Mouse (Mus musculus): Measurements from ENCODE around the gene Agpat3. TPM values are rescaled to one million over a fixed set of nuclear protein-coding genes. Genes with fewer than 3 reads are reported as not detected.
A peak's percentile ranks its signal among the peaks of the same experiment; 100 is the strongest.

Agpat3 gene
- 32.8 and 39.8 TPM in 2 replicates for polyA plus RNA-seq (2016; fragmentation: Nextera tagmentation; extraction: Ambion mirVana)

DNA sequence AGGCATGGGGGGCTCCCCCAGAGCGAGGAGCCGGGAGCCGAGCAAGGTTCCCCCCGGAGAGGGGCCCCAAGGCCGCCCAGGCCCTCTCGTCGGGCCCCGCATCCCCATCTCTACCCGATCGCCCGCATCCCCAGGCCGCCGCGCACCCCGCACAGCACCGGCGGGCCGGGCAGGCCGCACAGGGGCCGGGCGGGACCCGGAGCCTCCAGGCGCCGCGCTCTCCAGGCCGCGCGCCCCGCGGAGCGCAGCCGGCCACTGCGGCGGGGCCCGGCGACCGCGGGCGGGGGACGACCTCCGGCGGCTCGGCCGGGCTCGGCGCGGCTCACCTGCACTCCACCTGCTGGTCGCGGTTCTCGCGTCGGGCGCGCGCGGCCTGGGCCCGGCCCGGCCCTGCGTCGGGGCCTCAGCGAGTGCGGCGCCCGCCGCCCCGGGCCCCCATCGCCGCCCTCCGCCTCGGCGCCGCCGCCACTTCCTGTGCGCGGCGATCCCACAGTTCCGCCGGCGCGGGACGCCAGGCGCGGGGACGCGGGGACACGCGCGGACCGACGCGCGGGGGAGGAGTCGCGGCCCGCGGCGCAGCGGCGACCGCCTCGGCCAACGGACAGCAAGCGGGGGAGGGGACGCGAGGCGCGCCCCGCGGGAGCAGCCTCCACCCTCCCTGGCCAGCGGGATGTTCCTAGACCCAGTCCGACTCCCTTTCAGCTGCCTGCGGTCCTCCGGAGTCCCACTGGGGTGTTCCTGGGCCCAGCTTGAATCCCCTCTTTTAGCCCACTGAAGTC lies at the start of gene Agpat3:
TSS of gene Agpat3 (minus strand) at position 603 of the 779 bp plus-strand sequence.
- Histone ChIP-seq H3K27me3 (replicated peaks; ENCODE audit: low read depth, poor library complexity, severe bottlenecking) (peaks cover 18% of the 10 kb centered on the region; the same call in 1 of the 2 replicates), H3K4me3 (peak within 1 kb of the TSS; percentile 80), H3K36me3 (replicated peaks) (no peaks in the 10 kb centered on the region; the same call in 1 of the 2 replicates), H3K27ac (replicated peaks) (peak within 1 kb of the TSS; percentile 88), H3K9me3 (no peaks in the 10 kb centered on the region), H3K4me1 (peaks cover 33% of the 10 kb centered on the region)
- WGBS, result 3% methylated on average over 113 of the region's 113 CpGs
- peak; percentile 72 for DNase-seq (ENCODE audit: low spot score)

DNA sequence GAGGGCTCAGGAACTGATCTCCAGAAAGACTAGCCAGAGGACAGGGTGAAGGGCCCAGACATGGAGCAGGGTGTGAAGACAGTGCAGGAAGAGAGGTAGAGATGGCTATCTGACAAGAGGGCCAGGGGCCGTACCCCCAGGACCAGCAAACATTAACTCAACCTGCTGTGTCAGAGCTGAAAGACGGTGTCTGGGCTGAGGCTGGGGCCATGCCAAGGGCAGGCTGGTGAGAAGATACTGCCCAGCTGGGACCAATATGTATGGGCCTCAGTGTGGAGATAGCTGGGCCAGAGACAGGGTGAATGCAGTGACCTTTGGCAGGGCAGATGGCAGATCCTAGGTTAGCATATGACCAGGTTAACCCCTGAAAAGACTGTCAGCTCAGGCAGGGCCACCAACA lies 48.8 kb upstream of the Agpat3 start:
- no peak for DNase-seq (ENCODE audit: low spot score)
- Histone ChIP-seq H3K27me3 (replicated peaks; ENCODE audit: low read depth, poor library complexity, severe bottlenecking) (peaks cover 4% of the 10 kb centered on the region; the same call in 1 of the 2 replicates), H3K27ac (replicated peaks) (no peak overlapping the region), H3K4me3 (no peak overlapping the region), H3K9me3 (no peaks in the 10 kb centered on the region), H3K36me3 (replicated peaks) (peaks cover 73% of the 10 kb centered on the region), H3K4me1 (peaks cover 16% of the 10 kb centered on the region)
- WGBS, result 92% methylated on average over 2 of the region's 2 CpGs

DNA sequence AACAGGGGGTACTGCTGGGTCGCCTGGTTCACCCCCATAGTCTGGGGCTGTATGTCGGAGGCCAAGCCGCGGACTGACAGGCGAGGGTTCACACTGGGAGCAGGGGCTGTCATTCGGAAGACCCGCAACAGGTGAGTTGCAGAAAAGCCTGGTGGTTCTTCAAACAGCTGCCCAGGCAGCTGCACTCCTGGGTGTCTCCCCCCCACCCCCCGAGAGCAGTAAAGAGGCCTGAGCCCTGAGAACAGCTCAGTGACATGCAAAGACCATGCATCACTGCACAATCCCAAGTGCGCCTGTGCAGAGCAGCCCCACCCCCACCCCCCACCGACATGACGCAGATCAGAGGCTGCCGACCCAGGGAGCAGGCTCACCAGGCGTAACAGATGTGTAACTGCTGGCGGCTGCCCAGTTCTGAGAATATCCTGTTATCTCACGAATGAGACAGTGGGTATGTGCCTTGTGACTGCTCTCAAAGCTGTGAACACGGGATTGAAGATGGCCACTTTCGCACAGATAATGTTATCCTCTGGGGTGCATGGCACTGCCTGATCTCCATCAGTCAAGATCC lies 46.9 kb upstream of the Agpat3 start:
- Histone ChIP-seq H3K4me1 (peaks cover 25% of the 10 kb centered on the region), H3K9me3 (no peaks in the 10 kb centered on the region), H3K27ac (replicated peaks) (no peak overlapping the region), H3K36me3 (replicated peaks) (peaks cover 55% of the 10 kb centered on the region), H3K4me3 (no peak overlapping the region), H3K27me3 (replicated peaks; ENCODE audit: low read depth, poor library complexity, severe bottlenecking) (peaks cover 4% of the 10 kb centered on the region; the same call in 1 of the 2 replicates)
- peak; percentile 61 for DNase-seq (ENCODE audit: low spot score)
- WGBS, result 50% methylated on average over 17 of the region's 17 CpGs

DNA sequence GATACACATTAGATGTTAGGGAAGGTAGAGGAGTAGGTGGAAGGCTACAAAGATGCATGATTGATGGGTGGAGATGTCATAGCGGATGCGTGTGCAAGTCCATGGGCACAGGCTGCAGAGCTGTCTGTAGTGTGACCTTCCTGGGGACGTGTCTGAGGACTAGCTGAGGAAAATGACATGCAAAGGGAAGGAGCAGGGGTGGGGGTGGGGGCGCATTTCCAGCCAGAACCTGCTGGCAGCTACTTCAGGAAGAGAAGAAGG lies 44.3 kb upstream of the Agpat3 start:
- Histone ChIP-seq H3K27ac (replicated peaks) (no peak overlapping the region), H3K4me3 (peak overlapping the region; percentile 23; the same call in 1 of the 2 replicates), H3K4me1 (peaks cover 32% of the 10 kb centered on the region), H3K36me3 (replicated peaks) (peaks cover 29% of the 10 kb centered on the region), H3K27me3 (replicated peaks; ENCODE audit: low read depth, poor library complexity, severe bottlenecking) (peaks cover 20% of the 10 kb centered on the region), H3K9me3 (no peaks in the 10 kb centered on the region)
- DNase-seq (ENCODE audit: low spot score), result no peak
- 61% methylated on average over 4 of the region's 4 CpGs for WGBS

DNA sequence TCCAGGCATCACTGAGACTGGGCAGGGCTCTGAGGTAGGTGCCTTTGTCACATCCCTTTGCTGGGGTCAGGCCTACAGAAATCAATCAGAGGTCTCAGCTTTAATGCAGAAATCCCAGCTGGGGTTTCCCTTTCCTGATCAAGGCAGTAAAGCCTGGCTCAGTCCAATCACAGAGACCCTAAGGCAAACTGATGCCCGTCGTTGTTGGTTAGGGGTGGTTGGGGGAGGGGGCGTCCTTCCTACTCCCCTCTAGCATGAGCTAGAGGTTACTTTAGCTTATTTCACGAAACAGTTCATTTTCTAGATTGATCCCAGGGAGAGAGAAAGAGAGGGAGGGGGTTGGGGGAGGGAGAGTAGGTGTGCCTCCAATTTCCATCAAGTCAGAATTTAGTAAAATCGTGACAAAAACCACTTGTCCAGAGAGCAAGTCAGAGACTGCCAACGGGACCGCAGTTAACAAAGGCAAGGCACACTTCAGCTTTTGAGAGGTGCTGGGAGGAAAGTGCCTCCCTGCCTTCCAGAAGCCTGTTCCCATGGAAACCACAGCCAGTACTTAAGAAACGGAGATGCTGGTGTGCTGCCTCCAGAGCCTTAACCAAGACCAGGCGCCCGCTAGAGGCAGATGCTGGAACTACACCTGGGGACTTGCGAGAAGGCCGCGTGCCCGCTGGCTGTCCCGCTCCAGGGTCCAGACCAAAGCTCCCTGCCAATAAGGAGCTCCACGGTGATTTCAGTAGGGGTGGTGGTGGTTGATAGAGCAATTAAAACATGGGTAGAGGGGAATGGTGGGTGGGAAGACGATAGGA lies 43.7 kb upstream of the Agpat3 start:
- WGBS, result 7% methylated on average over 17 of the region's 17 CpGs
- Histone ChIP-seq H3K27me3 (replicated peaks; ENCODE audit: low read depth, poor library complexity, severe bottlenecking) (peaks cover 25% of the 10 kb centered on the region), H3K36me3 (replicated peaks) (peaks cover 24% of the 10 kb centered on the region), H3K4me3 (peak overlapping the region; percentile 23; the same call in 1 of the 2 replicates), H3K27ac (replicated peaks) (peak overlapping the region; percentile 2; the same call in 1 of the 2 replicates), H3K9me3 (no peaks in the 10 kb centered on the region), H3K4me1 (peaks cover 34% of the 10 kb centered on the region)
- DNase-seq (ENCODE audit: low spot score), result peak; percentile 97

DNA sequence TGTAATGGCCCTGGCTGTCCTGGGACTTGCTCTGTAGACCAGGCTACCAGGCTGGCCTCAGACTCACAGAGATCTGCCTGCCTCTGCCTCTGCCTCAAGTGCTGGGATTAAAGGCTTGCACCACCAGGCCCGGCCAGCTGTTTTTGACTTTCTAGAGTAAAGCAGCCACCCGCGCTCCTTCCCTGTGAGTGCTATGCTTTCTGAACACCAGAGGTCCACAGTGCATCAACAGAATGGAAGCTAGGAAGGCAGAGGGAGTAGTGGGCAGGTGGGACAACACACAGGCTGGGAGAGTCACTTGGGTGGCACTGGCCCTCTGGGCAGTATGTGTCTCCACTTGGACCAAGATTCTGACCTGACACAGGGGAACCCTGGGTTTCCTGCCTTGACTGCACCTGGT lies 43.1 kb upstream of the Agpat3 start:
- 79% methylated on average over 3 of the region's 3 CpGs for WGBS
- H3K9me3 ChIP-seq, result no peaks in the 10 kb centered on the region
- peaks cover 32% of the 10 kb centered on the region for H3K27me3 ChIP-seq (replicated peaks; ENCODE audit: low read depth, poor library complexity, severe bottlenecking)
- H3K36me3 ChIP-seq (replicated peaks), result peaks cover 17% of the 10 kb centered on the region
- no peak overlapping the region for H3K4me3 ChIP-seq
- DNase-seq (ENCODE audit: low spot score), result no peak
- peak overlapping the region; percentile 2; the same call in 1 of the 2 replicates for H3K27ac ChIP-seq (replicated peaks)
- peaks cover 34% of the 10 kb centered on the region for H3K4me1 ChIP-seq

DNA sequence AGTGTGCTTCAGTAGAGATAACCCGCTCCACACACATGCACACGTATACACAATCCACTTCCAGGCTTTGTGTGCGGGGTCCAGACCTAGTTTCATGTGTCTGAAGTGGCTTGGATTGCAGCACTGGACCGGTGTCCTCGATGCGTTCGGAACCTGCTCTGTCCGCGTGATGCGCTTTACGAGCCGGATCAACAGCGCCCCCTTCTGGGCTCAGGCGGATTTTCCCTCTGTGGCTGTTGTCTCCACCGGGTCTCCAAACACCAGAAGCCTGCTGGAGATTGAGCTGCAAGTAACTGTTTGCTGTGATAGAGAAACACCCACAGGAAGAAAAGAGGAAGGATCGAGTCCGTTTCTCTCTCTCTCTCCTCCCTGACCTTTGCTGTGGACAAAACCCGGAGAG lies 39.8 kb upstream of the Agpat3 start:
- 2% methylated on average over 18 of the region's 18 CpGs for WGBS
- H3K27ac ChIP-seq (replicated peaks), result no peak overlapping the region
- peak; percentile 82 for DNase-seq (ENCODE audit: low spot score)
- peaks cover 53% of the 10 kb centered on the region for H3K27me3 ChIP-seq (replicated peaks; ENCODE audit: low read depth, poor library complexity, severe bottlenecking)
- H3K9me3 ChIP-seq, result no peaks in the 10 kb centered on the region
- no peaks in the 10 kb centered on the region for H3K36me3 ChIP-seq (replicated peaks)
- peaks cover 22% of the 10 kb centered on the region for H3K4me1 ChIP-seq
- peak overlapping the region; percentile 17; the same call in 1 of the 2 replicates for H3K4me3 ChIP-seq

DNA sequence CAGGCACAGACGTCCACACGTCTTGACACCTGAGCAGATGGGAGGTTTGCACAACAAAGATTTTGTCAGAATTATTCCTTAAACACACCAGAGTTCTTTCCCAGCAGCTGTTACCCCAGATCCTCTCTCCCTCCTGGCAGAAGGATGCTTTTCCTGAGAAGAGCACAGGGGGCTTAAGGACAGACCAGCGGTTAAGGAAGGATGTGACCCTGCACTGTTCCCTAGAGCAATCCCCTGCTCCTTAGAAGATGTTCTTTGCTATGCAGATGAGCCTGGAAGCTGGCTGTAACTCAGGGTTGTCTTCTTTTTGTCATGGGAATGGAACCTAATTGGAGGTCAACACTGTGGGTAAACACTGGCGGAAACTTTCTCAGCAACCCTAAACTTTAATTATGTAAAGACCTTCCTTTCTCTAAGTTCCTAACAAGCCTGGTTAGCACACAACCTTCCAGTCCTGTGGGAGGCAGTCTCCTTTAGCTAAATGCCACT lies 38.7 kb upstream of the Agpat3 start:
- Histone ChIP-seq H3K27me3 (replicated peaks; ENCODE audit: low read depth, poor library complexity, severe bottlenecking) (peaks cover 53% of the 10 kb centered on the region), H3K9me3 (no peaks in the 10 kb centered on the region), H3K4me1 (peaks cover 16% of the 10 kb centered on the region), H3K27ac (replicated peaks) (no peak overlapping the region), H3K4me3 (no peak overlapping the region), H3K36me3 (replicated peaks) (no peaks in the 10 kb centered on the region)
- no peak for DNase-seq (ENCODE audit: low spot score)
- 9% methylated on average over 4 of the region's 4 CpGs for WGBS

DNA sequence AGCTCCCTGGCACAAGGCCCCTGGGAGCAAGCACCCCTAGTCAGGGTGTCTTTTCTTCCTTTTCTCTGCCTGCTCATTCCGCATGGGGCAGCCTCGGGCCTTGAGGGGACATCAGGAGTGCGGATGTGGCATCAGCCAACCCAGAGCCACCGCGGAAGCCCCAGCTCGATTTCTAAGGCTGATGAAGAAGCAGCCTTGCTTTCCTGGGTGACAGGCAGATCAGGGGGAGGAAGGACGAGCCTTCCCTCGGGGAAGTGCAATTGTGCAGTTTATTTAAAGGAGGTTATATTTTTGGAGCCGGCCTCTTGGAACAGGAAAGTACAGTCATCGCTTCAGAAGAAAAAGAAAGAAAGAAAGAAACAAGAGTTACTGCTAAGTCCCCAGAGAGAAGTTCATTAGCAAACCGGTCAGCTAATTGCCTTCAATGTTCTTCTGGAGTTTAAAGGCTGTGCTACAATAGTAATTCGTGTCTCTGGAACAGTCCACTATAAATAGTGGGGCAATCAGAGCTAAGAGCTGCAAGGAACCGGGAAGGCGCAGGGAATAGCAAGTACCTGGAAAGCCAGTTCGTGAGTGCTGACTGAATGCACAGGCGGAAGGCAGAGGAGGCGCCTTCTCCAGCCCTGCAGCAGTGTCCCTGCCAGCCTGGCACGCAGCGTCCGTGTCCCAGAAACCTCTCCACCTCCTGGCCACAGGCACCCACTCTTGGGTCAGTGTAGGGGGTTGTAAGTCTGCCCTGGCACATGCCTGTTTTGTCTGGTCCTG lies 36.1 kb upstream of the Agpat3 start:
- H3K9me3 ChIP-seq, result no peaks in the 10 kb centered on the region
- no peak overlapping the region for H3K27ac ChIP-seq (replicated peaks)
- H3K27me3 ChIP-seq (replicated peaks; ENCODE audit: low read depth, poor library complexity, severe bottlenecking), result peaks cover 53% of the 10 kb centered on the region
- DNase-seq (ENCODE audit: low spot score), result no peak
- no peaks in the 10 kb centered on the region for H3K36me3 ChIP-seq (replicated peaks)
- H3K4me3 ChIP-seq, result no peak overlapping the region
- 66% methylated on average over 20 of the region's 20 CpGs for WGBS
- H3K4me1 ChIP-seq, result peaks cover 9% of the 10 kb centered on the region; the same call in 1 of the 2 replicates

DNA sequence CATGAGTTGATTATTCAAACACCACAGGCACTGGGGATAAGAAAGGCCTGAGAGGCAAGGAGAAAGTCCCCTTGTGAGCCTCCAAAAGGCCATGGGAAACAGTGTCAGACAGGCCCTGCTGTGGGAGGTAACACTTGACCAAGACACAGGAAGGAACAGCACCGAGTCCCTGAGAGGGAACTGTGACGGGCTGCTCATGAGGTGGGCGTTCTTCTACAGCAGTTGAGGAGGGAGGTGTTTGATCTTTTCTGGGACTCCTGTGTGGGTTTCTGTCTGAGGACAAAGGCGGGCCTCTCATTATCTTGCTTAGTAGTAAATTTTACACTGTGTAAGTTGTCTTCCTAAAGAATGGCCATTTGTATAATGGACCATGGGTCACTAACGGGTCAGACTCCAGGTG lies 33.2 kb upstream of the Agpat3 start:
- peaks cover 26% of the 10 kb centered on the region for H3K27me3 ChIP-seq (replicated peaks; ENCODE audit: low read depth, poor library complexity, severe bottlenecking)
- DNase-seq (ENCODE audit: low spot score), result no peak
- H3K4me3 ChIP-seq, result no peak overlapping the region
- 77% methylated on average over 5 of the region's 5 CpGs for WGBS
- H3K4me1 ChIP-seq, result no peaks in the 10 kb centered on the region; the same call in 1 of the 2 replicates
- H3K27ac ChIP-seq (replicated peaks), result no peak overlapping the region
- no peaks in the 10 kb centered on the region for H3K9me3 ChIP-seq
- no peaks in the 10 kb centered on the region for H3K36me3 ChIP-seq (replicated peaks)

DNA sequence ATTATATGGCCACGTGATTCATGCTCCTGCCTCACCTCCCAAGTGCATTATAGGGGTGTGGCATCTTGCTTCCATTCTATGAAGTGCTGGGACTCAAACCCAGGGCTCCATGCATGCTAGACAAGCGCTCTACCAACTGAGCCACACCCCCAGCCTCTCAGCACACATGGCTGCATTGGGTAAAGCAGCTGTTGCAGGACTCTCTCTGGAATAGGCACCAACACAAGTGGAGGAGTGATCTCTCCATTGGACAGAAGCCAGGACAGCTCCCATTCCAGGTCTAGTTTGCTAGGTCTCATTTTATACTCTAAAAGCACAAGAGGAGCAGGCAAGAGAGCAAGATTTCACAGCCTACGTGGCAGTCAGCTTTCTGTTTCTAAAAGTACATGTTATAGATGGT lies 31.3 kb upstream of the Agpat3 start:
- Histone ChIP-seq H3K4me3 (no peak overlapping the region), H3K27me3 (replicated peaks; ENCODE audit: low read depth, poor library complexity, severe bottlenecking) (peaks cover 6% of the 10 kb centered on the region), H3K4me1 (no peaks in the 10 kb centered on the region), H3K36me3 (replicated peaks) (no peaks in the 10 kb centered on the region), H3K27ac (replicated peaks) (no peak overlapping the region), H3K9me3 (peaks cover under 1% of the 10 kb centered on the region; the same call in 1 of the 2 replicates)
- no peak for DNase-seq (ENCODE audit: low spot score)
- 78% methylated on average over 3 of the region's 3 CpGs for WGBS

DNA sequence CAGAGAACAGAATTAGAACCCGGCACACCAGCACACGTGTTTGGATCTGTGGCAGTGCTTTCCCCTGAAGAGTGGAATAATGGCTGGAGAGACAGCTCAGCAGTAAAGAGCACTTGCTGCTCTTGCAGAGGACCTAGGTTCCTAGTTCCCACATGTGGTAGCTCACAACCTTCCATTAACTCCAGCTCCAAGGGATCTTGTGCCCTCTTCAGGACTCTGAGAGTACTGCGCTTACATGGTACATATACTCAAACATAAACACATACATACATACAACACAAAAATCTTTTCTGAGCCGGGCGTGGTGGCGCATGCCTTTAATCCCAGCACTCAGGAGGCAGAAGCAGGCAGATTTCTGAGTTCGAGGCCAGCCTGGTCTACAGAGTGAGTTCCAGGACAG lies 26.2 kb upstream of the Agpat3 start:
- peaks cover 4% of the 10 kb centered on the region; the same call in 1 of the 2 replicates for H3K27me3 ChIP-seq (replicated peaks; ENCODE audit: low read depth, poor library complexity, severe bottlenecking)
- WGBS, result 94% methylated on average over 7 of the region's 7 CpGs
- H3K4me1 ChIP-seq, result no peaks in the 10 kb centered on the region
- H3K36me3 ChIP-seq (replicated peaks), result no peaks in the 10 kb centered on the region
- H3K27ac ChIP-seq (replicated peaks), result no peak overlapping the region
- H3K4me3 ChIP-seq, result no peak overlapping the region
- H3K9me3 ChIP-seq, result peaks cover 4% of the 10 kb centered on the region; the same call in 1 of the 2 replicates
- no peak for DNase-seq (ENCODE audit: low spot score)
